Mouse (Mus musculus): ENCODE measurements around the gene Wfdc15a. TPM values are rescaled to one million over a fixed set of nuclear protein-coding genes. Genes with fewer than 3 reads are reported as not detected.

Wfdc15a gene
- not detected for polyA plus RNA-seq (2015; fragmentation: Illumina TruSeq; extraction: RNeasy Lipid Tissue Mini Kit (QIAGEN cat#74804); ENCODE audit: low read depth, low replicate concordance)

DNA sequence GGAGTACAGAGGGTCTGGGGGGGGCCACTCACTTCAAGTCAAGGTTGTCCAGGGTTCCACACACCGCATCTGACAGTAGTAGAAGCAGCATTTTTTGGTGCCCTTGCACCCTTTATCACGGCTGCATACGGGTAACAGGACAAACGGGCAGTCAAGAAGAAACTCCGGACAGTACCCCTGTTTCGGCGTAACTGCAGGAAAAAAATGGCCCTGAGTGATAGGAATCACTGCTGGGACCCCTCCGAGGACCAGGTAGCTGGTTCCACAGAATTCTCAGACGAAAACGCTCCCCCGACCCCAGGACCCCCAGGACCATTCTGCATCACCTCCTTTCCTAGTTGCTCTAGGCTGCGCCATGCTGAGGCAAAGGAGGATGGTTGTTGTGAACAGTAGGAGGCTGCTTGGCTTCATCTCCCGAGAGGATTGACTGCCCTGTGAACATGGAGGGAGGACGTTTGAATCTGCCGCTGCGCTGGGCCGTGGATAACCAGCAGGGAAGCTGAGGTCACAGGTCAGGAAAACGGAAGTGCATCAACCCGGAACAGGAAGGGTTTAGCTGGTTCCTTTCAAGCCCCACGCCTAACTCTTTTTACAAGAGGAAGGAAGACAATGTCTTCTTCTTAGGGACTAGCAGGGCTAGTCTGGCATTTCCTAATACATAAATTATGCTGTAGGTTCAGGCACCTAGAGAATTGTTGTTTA, at the start of gene Wfdc15a:
Gene Wfdc15a, minus strand, starts transcription at position 505 of the 702 bp plus-strand sequence.

DNA sequence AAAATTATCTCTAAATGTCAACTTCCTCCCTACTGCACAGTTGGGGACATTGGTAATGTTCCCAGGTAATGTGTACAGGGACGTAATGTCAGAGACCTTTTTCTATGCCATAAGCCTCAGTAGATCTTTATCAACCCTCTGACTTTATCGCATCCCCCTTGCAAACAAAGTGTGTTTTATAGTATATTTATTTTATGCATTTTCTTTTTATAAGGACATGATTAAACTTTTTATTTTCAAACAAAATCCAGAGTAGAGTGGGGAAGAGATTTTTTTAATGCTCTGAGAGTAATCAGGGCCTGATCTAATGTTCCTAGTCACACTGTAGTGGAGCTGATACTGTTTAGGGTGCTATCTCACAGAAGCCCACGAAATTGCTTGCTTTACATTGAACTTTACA, 38.4 kb upstream of the Wfdc15a start, which contains the start of gene Svs2:
Gene Svs2, minus strand, starts transcription at position 101 of the 400 bp plus-strand sequence.

DNA sequence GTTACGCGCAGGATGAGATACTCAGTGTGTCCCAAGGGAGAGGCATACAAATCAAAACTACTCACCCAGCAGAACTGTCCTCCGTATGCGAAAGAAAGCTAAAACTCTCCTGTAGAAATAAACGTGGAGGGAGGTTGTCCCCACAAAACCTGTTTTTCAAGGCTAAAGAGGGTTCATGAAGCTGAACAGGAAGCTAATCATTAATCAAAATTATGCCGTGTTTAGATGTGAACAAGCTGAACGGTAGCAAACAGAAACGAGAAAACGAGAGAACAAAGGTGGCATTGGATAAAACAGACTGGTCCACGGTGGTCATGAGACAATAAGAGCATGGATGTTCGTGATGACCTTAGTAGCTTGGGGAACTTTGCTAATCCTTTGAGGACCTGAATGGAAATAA, 21.6 kb upstream of the Wfdc15a start, which contains the start of gene Wfdc15b:
Gene Wfdc15b, minus strand, starts transcription at position 139 of the 400 bp plus-strand sequence.

DNA sequence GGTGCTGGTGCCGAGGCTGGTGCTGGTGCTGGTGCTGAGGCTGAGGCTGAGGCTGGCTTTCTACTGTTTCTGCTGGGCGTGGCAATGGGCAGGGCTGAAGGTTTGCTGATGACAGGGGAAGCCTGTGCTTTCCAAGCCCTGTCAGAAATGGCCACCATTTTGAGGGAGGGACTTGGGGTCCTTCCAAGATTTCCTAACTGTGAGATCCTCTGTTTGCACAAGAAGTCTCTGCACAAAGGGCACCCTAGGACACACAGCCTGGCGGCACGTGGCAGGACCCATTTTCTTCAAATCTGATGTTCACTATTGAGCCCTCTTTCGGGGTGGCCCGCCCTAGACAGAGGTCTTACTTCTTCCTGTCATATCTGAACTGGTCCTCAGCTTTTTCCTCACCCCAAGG, 9.4 kb downstream of the Wfdc15a start, which contains the start of gene Wfdc12:
Gene Wfdc12, minus strand, starts transcription at position 33 of the 400 bp plus-strand sequence.

DNA sequence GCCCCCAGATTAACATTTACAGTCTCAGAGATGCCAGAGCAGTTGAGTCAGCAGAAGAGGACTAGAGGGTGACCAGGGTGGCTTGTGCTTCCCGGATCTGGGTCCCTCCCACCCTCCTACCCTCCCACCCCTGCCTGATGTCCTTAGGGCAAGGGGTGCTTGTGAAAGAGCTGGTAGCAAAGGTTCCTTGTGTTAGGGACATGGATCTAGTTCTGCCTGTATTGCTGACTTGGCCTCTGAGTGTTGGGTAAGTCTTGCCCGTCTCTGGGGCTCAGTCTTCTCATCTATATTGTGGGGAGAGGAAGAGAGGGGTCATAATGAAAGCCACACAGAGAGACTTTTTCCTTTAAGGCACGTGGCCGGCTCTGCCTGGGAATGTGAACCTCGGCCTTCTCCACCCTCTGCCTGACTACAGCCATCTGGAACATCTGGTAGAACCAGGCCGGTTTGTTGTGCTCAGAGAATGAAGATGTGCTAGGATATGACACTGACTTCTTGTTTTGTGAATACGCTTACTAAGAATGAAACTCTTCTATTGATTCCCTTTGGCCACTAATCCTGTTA, 17.2 kb downstream of the Wfdc15a start, which contains the start of gene Wfdc5:
Gene Wfdc5, minus strand, starts transcription at position 51 of the 564 bp plus-strand sequence.

DNA sequence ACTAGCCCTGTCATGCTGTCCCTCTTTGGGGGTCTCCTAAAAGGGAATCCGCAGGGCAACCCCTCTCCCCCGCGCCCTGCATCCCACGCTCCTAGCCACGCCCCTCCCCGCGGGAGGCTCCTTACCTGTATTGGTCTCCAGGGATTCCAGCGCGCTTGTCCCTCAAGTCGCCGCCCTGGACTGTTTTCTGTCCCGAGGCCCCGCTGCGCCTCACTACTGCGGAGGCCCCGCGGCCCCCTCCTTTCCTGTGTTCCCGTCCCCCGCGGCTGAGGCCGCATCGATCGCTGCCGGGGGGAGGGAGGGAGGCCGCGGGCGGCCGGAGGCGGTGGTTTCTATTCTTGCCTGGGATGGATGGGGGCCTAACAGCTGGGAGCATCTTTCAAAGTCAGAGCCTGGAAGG, 29.0 kb downstream of the Wfdc15a start, which contains the start of gene Kcns1:
Gene Kcns1, minus strand, starts transcription at position 212 of the 400 bp plus-strand sequence.

Other genes with a start within 250 kb of the Wfdc15a start
- 503 TPM for gene Ywhab, start 205.2 kb downstream of the Wfdc15a start, polyA plus RNA-seq (2015; fragmentation: Illumina TruSeq; extraction: RNeasy Lipid Tissue Mini Kit (QIAGEN cat#74804); ENCODE audit: low read depth, low replicate concordance)
- gene Pabpc1l, start 174.7 kb downstream of the Wfdc15a start, polyA plus RNA-seq (2015; fragmentation: Illumina TruSeq; extraction: RNeasy Lipid Tissue Mini Kit (QIAGEN cat#74804); ENCODE audit: low read depth, low replicate concordance), result 0.86 TPM
- gene Stk4, start 129.8 kb downstream of the Wfdc15a start, polyA plus RNA-seq (2015; fragmentation: Illumina TruSeq; extraction: RNeasy Lipid Tissue Mini Kit (QIAGEN cat#74804); ENCODE audit: low read depth, low replicate concordance), result 22.5 TPM
- 78.4 TPM for gene Tomm34, start 129.0 kb downstream of the Wfdc15a start, polyA plus RNA-seq (2015; fragmentation: Illumina TruSeq; extraction: RNeasy Lipid Tissue Mini Kit (QIAGEN cat#74804); ENCODE audit: low read depth, low replicate concordance)
- gene Kcns1, start 29.0 kb downstream of the Wfdc15a start, polyA plus RNA-seq (2015; fragmentation: Illumina TruSeq; extraction: RNeasy Lipid Tissue Mini Kit (QIAGEN cat#74804); ENCODE audit: low read depth, low replicate concordance), result 14.4 TPM
- gene Wfdc5, start 17.4 kb downstream of the Wfdc15a start, polyA plus RNA-seq (2015; fragmentation: Illumina TruSeq; extraction: RNeasy Lipid Tissue Mini Kit (QIAGEN cat#74804); ENCODE audit: low read depth, low replicate concordance), result not detected
- not detected for gene Wfdc12, start 9.5 kb downstream of the Wfdc15a start, polyA plus RNA-seq (2015; fragmentation: Illumina TruSeq; extraction: RNeasy Lipid Tissue Mini Kit (QIAGEN cat#74804); ENCODE audit: low read depth, low replicate concordance)
- not detected for gene Wfdc15b, start 21.5 kb upstream of the Wfdc15a start, polyA plus RNA-seq (2015; fragmentation: Illumina TruSeq; extraction: RNeasy Lipid Tissue Mini Kit (QIAGEN cat#74804); ENCODE audit: low read depth, low replicate concordance)
- gene Svs2, start 38.3 kb upstream of the Wfdc15a start, polyA plus RNA-seq (2015; fragmentation: Illumina TruSeq; extraction: RNeasy Lipid Tissue Mini Kit (QIAGEN cat#74804); ENCODE audit: low read depth, low replicate concordance), result not detected
- gene Svs3b, start 56.5 kb upstream of the Wfdc15a start, polyA plus RNA-seq (2015; fragmentation: Illumina TruSeq; extraction: RNeasy Lipid Tissue Mini Kit (QIAGEN cat#74804); ENCODE audit: low read depth, low replicate concordance), result not detected
- not detected for gene Svs4, start 78.3 kb upstream of the Wfdc15a start, polyA plus RNA-seq (2015; fragmentation: Illumina TruSeq; extraction: RNeasy Lipid Tissue Mini Kit (QIAGEN cat#74804); ENCODE audit: low read depth, low replicate concordance)
- not detected for gene Svs3a, start 89.1 kb upstream of the Wfdc15a start, polyA plus RNA-seq (2015; fragmentation: Illumina TruSeq; extraction: RNeasy Lipid Tissue Mini Kit (QIAGEN cat#74804); ENCODE audit: low read depth, low replicate concordance)
- gene Svs6, start 116.6 kb upstream of the Wfdc15a start, polyA plus RNA-seq (2015; fragmentation: Illumina TruSeq; extraction: RNeasy Lipid Tissue Mini Kit (QIAGEN cat#74804); ENCODE audit: low read depth, low replicate concordance), result not detected
- gene Svs5, start 132.6 kb upstream of the Wfdc15a start, polyA plus RNA-seq (2015; fragmentation: Illumina TruSeq; extraction: RNeasy Lipid Tissue Mini Kit (QIAGEN cat#74804); ENCODE audit: low read depth, low replicate concordance), result not detected
- not detected for gene Slpi, start 189.0 kb upstream of the Wfdc15a start, polyA plus RNA-seq (2015; fragmentation: Illumina TruSeq; extraction: RNeasy Lipid Tissue Mini Kit (QIAGEN cat#74804); ENCODE audit: low read depth, low replicate concordance)
- 0.13 TPM for gene Rbpjl, start 203.0 kb upstream of the Wfdc15a start, polyA plus RNA-seq (2015; fragmentation: Illumina TruSeq; extraction: RNeasy Lipid Tissue Mini Kit (QIAGEN cat#74804); ENCODE audit: low read depth, low replicate concordance)
- gene Matn4, start 205.0 kb upstream of the Wfdc15a start, polyA plus RNA-seq (2015; fragmentation: Illumina TruSeq; extraction: RNeasy Lipid Tissue Mini Kit (QIAGEN cat#74804); ENCODE audit: low read depth, low replicate concordance), result 6.6 TPM
- 50.0 TPM for gene Sdc4, start 243.8 kb upstream of the Wfdc15a start, polyA plus RNA-seq (2015; fragmentation: Illumina TruSeq; extraction: RNeasy Lipid Tissue Mini Kit (QIAGEN cat#74804); ENCODE audit: low read depth, low replicate concordance)